Mouse (Mus musculus) CH12.LX (cell line): Measurements from ENCODE around the gene Pimreg. TPM values are rescaled to one million over a fixed set of nuclear protein-coding genes. Genes with fewer than 3 reads are reported as not detected.

ENCODE experiments used
- DNase-seq: peaks from one replicate; pipeline ENCODE4 v3.0.0-alpha.2; 2013; ENCODE audit errors: extremely low read depth
- H3K27ac ChIP-seq: 2 replicates; pipeline ENCODE4 v1.5.1; 2012; ENCODE audit warnings: low read depth, mild to moderate bottlenecking, control low read depth, moderate library complexity; ENCODE audit not compliant: insufficient read depth
- H3K27me3 ChIP-seq: replicated peaks from 2 replicates; pipeline ENCODE3; 2012; ENCODE audit warnings: inconsistent platforms
- H3K36me3 ChIP-seq, 2 experiments: replicated peaks in 1 of 2; 2 replicates each; pipeline versions ENCODE3 to v1.6.1; 2012; ENCODE audit warnings: inconsistent platforms in 1 of 2, low read length in 1 of 2, mild to moderate bottlenecking in 1 of 2, mixed read lengths in 1 of 2, moderate library complexity in 1 of 2; ENCODE audit not compliant: control insufficient read depth in 1 of 2, insufficient read depth in 1 of 2
- H3K4me1 ChIP-seq, 2 experiments: 2 replicates each; pipeline ENCODE4 v1.6.1; 2012; ENCODE audit warnings: inconsistent platforms in 1 of 2, moderate library complexity in 1 of 2; ENCODE audit not compliant: insufficient read depth in 2 of 2, control insufficient read depth in 1 of 2
- H3K4me2 ChIP-seq: 2 replicates; pipeline ENCODE4 v1.6.1; 2012; ENCODE audit warnings: low read depth, mild to moderate bottlenecking, control low read depth; ENCODE audit not compliant: poor library complexity, insufficient read depth, severe bottlenecking
- H3K4me3 ChIP-seq, 3 experiments: fragments of 150-350 bp in 1 of 3; sonication (generic) in 1 of 3; replicated peaks in 1 of 3; 2 replicates each; pipeline versions ENCODE3 to v1.5.1; 2011 to 2012; ENCODE audit warnings: low read depth in 2 of 3, low read length in 2 of 3, mild to moderate bottlenecking in 2 of 3, moderate library complexity in 2 of 3, control low read depth in 1 of 3, improper control_type of control experiment in 1 of 3, inconsistent platforms in 1 of 3, mixed read lengths in 1 of 3; ENCODE audit not compliant: poor library complexity in 1 of 3
- H3K79me2 ChIP-seq: replicated peaks from 2 replicates; pipeline ENCODE4 v1.6.1; 2012; ENCODE audit warnings: mild to moderate bottlenecking, moderate library complexity; ENCODE audit not compliant: control insufficient read depth, poor library complexity, insufficient read depth, severe bottlenecking; ENCODE audit errors: extremely low read depth
- H3K9ac ChIP-seq: 2 replicates; pipeline ENCODE4 v1.6.1; 2012; ENCODE audit warnings: low read depth, mild to moderate bottlenecking, control low read depth, moderate library complexity; ENCODE audit not compliant: insufficient read depth
- H3K9me3 ChIP-seq: replicated peaks from 2 replicates; pipeline ENCODE3; 2012; ENCODE audit warnings: low read length, inconsistent platforms, mixed read lengths
- BHLHE40 ChIP-seq: IDR thresholded peaks from 2 replicates; pipeline ENCODE4 v1.6.1; 2011; ENCODE audit warnings: mild to moderate bottlenecking, low read depth, low read length, improper control_type of control experiment
- CHD2 ChIP-seq: IDR thresholded peaks from 2 replicates; pipeline ENCODE4 v1.6.1; 2011; ENCODE audit warnings: low read length, improper control_type of control experiment
- CTCF ChIP-seq, 2 experiments: IDR thresholded peaks in 1 of 2; conservative IDR thresholded peaks in 1 of 2; 2 replicates each; pipeline ENCODE4 v1.5.1; 2011 to 2012; ENCODE audit warnings: low read depth in 2 of 2, low read length in 2 of 2, improper control_type of control experiment in 1 of 2, inconsistent platforms in 1 of 2, mild to moderate bottlenecking in 1 of 2, moderate library complexity in 1 of 2
- ELF1 ChIP-seq: IDR thresholded peaks from 2 replicates; pipeline ENCODE4 v1.6.1; 2014; ENCODE audit warnings: low read depth, mild to moderate bottlenecking, inconsistent platforms, low read length, improper control_type of control experiment
- EP300 ChIP-seq: IDR thresholded peaks from 2 replicates; pipeline ENCODE4 v1.6.1; 2011; ENCODE audit warnings: low read length, improper control_type of control experiment
- IRF4 ChIP-seq: IDR thresholded peaks from 2 replicates; pipeline ENCODE4 v1.6.1; 2014; ENCODE audit warnings: low read depth, mild to moderate bottlenecking, inconsistent platforms, low read length, improper control_type of control experiment
- JUN ChIP-seq: IDR thresholded peaks from 2 replicates; pipeline ENCODE4 v1.6.1; 2011; ENCODE audit warnings: low read depth, mild to moderate bottlenecking, low read length, improper control_type of control experiment, moderate library complexity; ENCODE audit not compliant: insufficient read depth
- MAZ ChIP-seq: IDR thresholded peaks from 2 replicates; pipeline ENCODE4 v1.6.1; 2012; ENCODE audit warnings: low read depth, mild to moderate bottlenecking, inconsistent platforms, low read length, improper control_type of control experiment, moderate library complexity
- MXI1 ChIP-seq: IDR thresholded peaks from 2 replicates; pipeline ENCODE4 v1.6.1; 2011; ENCODE audit warnings: mild to moderate bottlenecking, low read depth, low read length, improper control_type of control experiment
- NRF1 ChIP-seq: IDR thresholded peaks from 2 replicates; pipeline ENCODE4 v1.6.1; 2014; ENCODE audit warnings: low read depth, mild to moderate bottlenecking, inconsistent platforms, low read length, improper control_type of control experiment, moderate library complexity
- PAX5 ChIP-seq: IDR thresholded peaks from 2 replicates; pipeline ENCODE4 v1.6.1; 2012; ENCODE audit warnings: low read length, inconsistent platforms, mixed read lengths
- POLR2A ChIP-seq: IDR thresholded peaks from 2 replicates; pipeline ENCODE4 v1.6.1; 2011; ENCODE audit warnings: low read depth, mild to moderate bottlenecking, improper control_type of control experiment, low read length
- RCOR1 ChIP-seq: conservative IDR thresholded peaks from 2 replicates; pipeline ENCODE4 v1.6.1; 2012; ENCODE audit warnings: low read depth, mild to moderate bottlenecking, inconsistent platforms, low read length, improper control_type of control experiment
- SMC3 ChIP-seq: IDR thresholded peaks from 2 replicates; pipeline ENCODE4 v1.6.1; 2011; ENCODE audit warnings: low read depth, low read length, improper control_type of control experiment
- TBP ChIP-seq: conservative IDR thresholded peaks from 2 replicates; pipeline ENCODE4 v1.6.1; 2011; ENCODE audit warnings: low read depth, low read length, improper control_type of control experiment
- TCF12 ChIP-seq: IDR thresholded peaks from 2 replicates; pipeline ENCODE4 v1.6.1; 2014; ENCODE audit warnings: low read depth, mild to moderate bottlenecking, inconsistent platforms, low read length, improper control_type of control experiment
- UBTF ChIP-seq: IDR thresholded peaks from 2 replicates; pipeline ENCODE4 v1.6.1; 2012; ENCODE audit warnings: low read depth, mild to moderate bottlenecking, inconsistent platforms, low read length, improper control_type of control experiment, moderate library complexity
- USF2 ChIP-seq: conservative IDR thresholded peaks from 2 replicates; pipeline ENCODE4 v1.6.1; 2011; ENCODE audit warnings: low read depth, low read length, improper control_type of control experiment
- ZC3H11A ChIP-seq: IDR thresholded peaks from 2 replicates; pipeline ENCODE4 v1.6.1; 2012; ENCODE audit warnings: low read depth, mild to moderate bottlenecking, inconsistent platforms, low read length, improper control_type of control experiment
- ZKSCAN1 ChIP-seq: IDR thresholded peaks from 2 replicates; pipeline ENCODE4 v1.6.1; 2012; ENCODE audit warnings: low read depth, inconsistent platforms, low read length, improper control_type of control experiment, borderline replicate concordance
- ZMIZ1 ChIP-seq: IDR thresholded peaks from 2 replicates; pipeline ENCODE4 v1.6.1; 2012; ENCODE audit warnings: low read depth, mild to moderate bottlenecking, inconsistent platforms, low read length, improper control_type of control experiment
- ZNF384 ChIP-seq: IDR thresholded peaks from 2 replicates; pipeline ENCODE4 v1.6.1; 2012; ENCODE audit warnings: low read depth, low read length, improper control_type of control experiment, inconsistent platforms
- dilution Hi-C: fragments of 300-500 bp; cut with MboI; formaldehyde crosslinking; loops from 2 replicates; pipeline ENCODE4 v1.14.3; 2020; ENCODE audit warnings: low sequenced_read_pairs; ENCODE audit not compliant: extremely low pct_unique_long_range_greater_than_20kb, extremely low pct_ligation_motif_present
- in situ Hi-C: fragments of 300-500 bp; cut with MboI; formaldehyde crosslinking; loops from 3 replicates; pipeline ENCODE4 v1.14.3; 2019; ENCODE audit warnings: low sequenced_read_pairs, low pct_ligation_motif_present, low pct_unique_long_range_greater_than_20kb, mixed read lengths
- polyA plus RNA-seq: library from polyadenylated mRNA; unstranded; fragments of >175 nt; gene quantifications from 2 replicates; pipeline ENCODE4 v1.2.1, GENCODE M21; 2012; ENCODE audit warnings: low read depth; ENCODE audit not compliant: insufficient read length
- total RNA-seq, 2 experiments: library from RNA; depleted of rRNA; stranded (reverse); fragments of 300-350 nt in 1 of 2; fragments of >200 nt in 1 of 2; gene quantifications; 2 replicates each; pipeline ENCODE4 v1.2.3; 2012 to 2014

Gene Pimreg
- total and polyA plus RNA-seq, 3 experiments, result 26.4 to 52.7 (median 27.9) TPM

DNA sequence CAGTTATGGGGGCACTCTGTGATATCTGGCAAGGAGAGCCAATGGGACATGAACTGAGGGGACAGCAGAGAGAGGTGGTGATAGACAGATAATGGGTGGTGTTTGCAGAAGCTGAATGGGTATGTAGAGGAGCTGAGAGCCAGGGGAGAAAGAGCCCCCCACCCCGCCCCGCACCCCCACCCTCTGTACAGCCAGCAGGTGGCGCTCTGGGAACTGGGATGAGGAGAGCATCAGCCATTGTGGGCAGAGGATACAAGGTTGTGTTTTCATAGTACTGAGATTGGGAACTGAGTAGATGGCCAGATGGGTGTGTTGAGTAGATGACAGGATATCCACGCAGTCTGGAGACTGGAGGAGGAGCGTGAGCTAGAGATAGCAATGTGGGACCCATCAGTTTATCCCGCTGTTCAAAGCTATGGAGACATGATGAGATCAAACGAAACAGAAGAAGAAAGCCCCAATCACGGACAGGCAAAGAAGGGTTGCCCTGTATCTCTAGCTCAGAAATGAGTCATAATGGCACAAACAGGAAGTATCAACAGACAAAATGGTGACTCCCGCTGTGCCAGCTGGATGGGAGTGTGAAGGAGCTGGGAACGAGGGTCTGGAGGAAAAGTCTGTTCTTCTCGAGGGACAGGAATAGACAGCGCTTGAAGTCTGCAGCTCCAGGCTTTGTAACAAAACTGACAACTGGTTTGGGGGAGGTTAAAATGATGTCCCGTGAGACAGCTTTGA is 25.1 kb upstream of the Pimreg start:
- DNase-seq, result no peak
- H3K27ac ChIP-seq, result no peak overlapping the region
- in situ Hi-C loops, result no loop called here
- H3K9me3 ChIP-seq, result no peaks in the 10 kb centered on the region
- peaks cover 2% of the 10 kb centered on the region for H3K27me3 ChIP-seq
- H3K9ac ChIP-seq, result no peak overlapping the region
- no peak overlapping the region for H3K4me3 ChIP-seq
- dilution Hi-C loops, result no loop called here
- no peaks in the 10 kb centered on the region for H3K36me3 ChIP-seq
- H3K4me1 ChIP-seq, result peaks cover 9 to 22% of the 10 kb centered on the region in 2 experiments
- no peak overlapping the region for H3K4me2 ChIP-seq
- TF ChIP-seq POLR2A, result no peak
- 0 out of 2 replicates have a peak, but pooled peaks have one; percentile 8 for TF ChIP-seq JUN
- no peak for TF ChIP-seq SMC3
- peak; percentile 32; the same call in 1 of the 2 replicates for TF ChIP-seq IRF4
- TF ChIP-seq EP300, result 0 out of 2 replicates have a peak, but pooled peaks have one; percentile 16
- TF ChIP-seq TBP, result no peak
- TF ChIP-seq CHD2, result no peak
- H3K79me2 ChIP-seq, result no peaks in the 10 kb centered on the region

DNA sequence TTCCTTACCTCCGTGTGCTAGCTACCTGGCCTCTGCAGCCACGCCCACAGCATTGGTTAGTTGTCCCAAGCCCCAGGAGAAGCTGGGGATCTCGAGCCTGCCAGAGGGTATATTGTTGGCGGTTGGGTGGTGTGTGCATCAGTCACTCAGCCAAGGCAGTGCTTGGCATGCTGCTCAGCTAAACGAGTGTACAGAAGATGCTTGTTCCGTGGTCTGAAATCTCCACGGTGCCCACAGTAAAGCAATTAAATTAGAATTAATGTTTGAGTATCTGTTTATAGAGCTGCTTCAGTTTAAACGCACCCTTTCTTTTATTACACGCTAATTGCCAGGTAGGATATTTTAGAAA is 24.6 kb upstream of the Pimreg start:
- Histone ChIP-seq H3K36me3 (no peaks in the 10 kb centered on the region), H3K27me3 (peaks cover 2% of the 10 kb centered on the region), H3K27ac (no peak overlapping the region), H3K9me3 (no peaks in the 10 kb centered on the region), H3K4me1 (peaks cover 7 to 19% of the 10 kb centered on the region in 2 experiments), H3K9ac (no peak overlapping the region), H3K79me2 (no peaks in the 10 kb centered on the region), H3K4me3 (no peak overlapping the region), H3K4me2 (no peak overlapping the region)
- DNase-seq, result no peak
- dilution Hi-C loops, result no loop called here
- TF ChIP-seq ELF1, result no peak
- TF ChIP-seq MXI1, result no peak
- TF ChIP-seq ZNF384, result no peak
- TF ChIP-seq EP300, result no peak
- TF ChIP-seq MAZ, result no peak
- no peak for TF ChIP-seq CTCF (conservative IDR thresholded peaks at IDR 0.05 in 1 of 2, IDR thresholded peaks at IDR 0.05 in 1 of 2; ENCODE audit: low read depth in 2 of 2, low read length in 2 of 2)
- TF ChIP-seq NRF1, result no peak
- TF ChIP-seq ZC3H11A, result no peak
- TF ChIP-seq UBTF, result no peak
- no peak for TF ChIP-seq TBP
- no peak for TF ChIP-seq USF2
- TF ChIP-seq TCF12, result no peak
- TF ChIP-seq PAX5, result no peak
- TF ChIP-seq BHLHE40, result no peak
- TF ChIP-seq ZKSCAN1, result no peak
- no peak for TF ChIP-seq ZMIZ1
- no peak for TF ChIP-seq RCOR1
- in situ Hi-C loops, result no loop called here
